Mouse (Mus musculus) heart, embryonic 10.5 days (tissue): ENCODE measurements around the gene Bicdl1. TPM values are rescaled to one million over a fixed set of nuclear protein-coding genes. Genes with fewer than 3 reads are reported as not detected.

Experiments
- microRNA-seq: library from miRNA; unstranded; fragments of <30 nt; microRNA quantifications from one replicate; pipeline ENCODE4, GENCODE M21; 2017
- polyA plus RNA-seq: library from polyadenylated mRNA; unstranded; fragments of >200 nt; fragmentation: Nextera tagmentation; extraction: Ambion mirVana; gene quantifications from 2 replicates; pipeline ENCODE4 v1.2.1, GENCODE M21; 2016

The Bicdl1 gene
- polyA plus RNA-seq, 1 experiment from 2014 or later: 11.1 TPM

Small RNAs within 50 kb of the gene (microRNA-seq; reads per million reads assigned to microRNA genes)
- gene Mir7030: not detected

Other genes with a start within 250 kb of the Bicdl1 start
- 18.7 and 19.0 TPM in 2 replicates for gene Sirt4, start 246.9 kb downstream of the Bicdl1 start, polyA plus RNA-seq
- gene Pxn, start 224.9 kb downstream of the Bicdl1 start, polyA plus RNA-seq: 30.3 and 31.9 TPM in 2 replicates
- gene Rplp0, start 172.2 kb downstream of the Bicdl1 start, polyA plus RNA-seq: 1,223 and 1,345 TPM in 2 replicates
- 47.8 and 49.8 TPM in 2 replicates for gene Gcn1l1, start 166.4 kb downstream of the Bicdl1 start, polyA plus RNA-seq
- 16.5 and 18.8 TPM in 2 replicates for gene Rab35, start 99.7 kb downstream of the Bicdl1 start, polyA plus RNA-seq
- 28.4 and 38.5 TPM in 2 replicates for gene Cit, start 113.7 kb upstream of the Bicdl1 start, polyA plus RNA-seq